8 mouse cellular contexts compared by ENCODE assay signal in genomic region chr9:56604797-56605442, GRCm38 (mm10).
DNase-seq lines count a peak whose midpoint lies in the region; ATAC-seq and TF ChIP-seq lines count a peak whose summit lies in the region.
"Had no signal": no experiment of that assay in that cellular context is flagged by ENCODE, and none has a peak within 500 bp of the region (broad histone marks: within the 10 kb centered on the region; RNA-seq: fewer than 3 reads in every experiment).

No protein-coding gene starts in this region.

- WGBS in lung, embryonic 14.5 days = 33% methylated on average over 12 of the region's 12 CpGs
- WGBS in forebrain, embryonic 13.5 days = 28% methylated on average over 12 of the region's 12 CpGs
- WGBS in hindbrain, postnatal 0 days = 29% methylated on average over 12 of the region's 12 CpGs
- 34% methylated on average over 12 of the region's 12 CpGs for WGBS in midbrain, embryonic 16.5 days

- peak; percentile 17 for DNase-seq in lung, embryonic 14.5 days
- no peak for DNase-seq in lung, postnatal 25 days (ENCODE audit: low spot score)
- DNase-seq in hindbrain, postnatal 0 days (ENCODE audit: low spot score) = no peak
- DNase-seq in layer of hippocampus, adult 9-10 months (ENCODE audit: low spot score) = no peak
- DNase-seq in frontal cortex, adult 2 months (ENCODE audit: extremely low spot score in 1 of 2, low spot score in 1 of 2) = no peak
- DNase-seq: thymus, adult 18-20 months had no signal

- H3K36me3 ChIP-seq in lung, embryonic 14.5 days (ENCODE audit: insufficient read depth) = no peaks in the 10 kb centered on the region
- H3K36me3 ChIP-seq in forebrain, embryonic 13.5 days (ENCODE audit: poor library complexity, severe bottlenecking) = no peaks in the 10 kb centered on the region
- H3K36me3 ChIP-seq in hindbrain, postnatal 0 days (ENCODE audit: insufficient read depth, low read length) = no peaks in the 10 kb centered on the region
- no peaks in the 10 kb centered on the region for H3K36me3 ChIP-seq in midbrain, embryonic 16.5 days (ENCODE audit: control insufficient read depth, insufficient read depth, low read length)

- no peak overlapping the region for H3K4me3 ChIP-seq in lung, embryonic 14.5 days (ENCODE audit: low read depth, low read length)
- no peak overlapping the region for H3K4me3 ChIP-seq in forebrain, embryonic 13.5 days
- H3K4me3 ChIP-seq in hindbrain, postnatal 0 days (ENCODE audit: low read length) = no peak overlapping the region
- no peak overlapping the region for H3K4me3 ChIP-seq in midbrain, embryonic 16.5 days (ENCODE audit: low read depth, low read length)

- H3K27ac ChIP-seq in lung, embryonic 14.5 days (ENCODE audit: low read depth) = no peak overlapping the region
- peak overlapping the region; percentile 48; the same call in 1 of the 2 replicates for H3K27ac ChIP-seq in forebrain, embryonic 13.5 days
- H3K27ac ChIP-seq in hindbrain, postnatal 0 days = no peak overlapping the region
- peak overlapping the region; percentile 36; the same call in 1 of the 2 replicates for H3K27ac ChIP-seq in midbrain, embryonic 16.5 days (ENCODE audit: low read length)

- no peak overlapping the region for H3K9ac ChIP-seq in lung, embryonic 14.5 days
- H3K9ac ChIP-seq in forebrain, embryonic 13.5 days = no peak overlapping the region
- H3K9ac ChIP-seq in hindbrain, postnatal 0 days (replicated peaks; ENCODE audit: low read length) = no peak overlapping the region
- H3K9ac ChIP-seq in midbrain, embryonic 16.5 days (ENCODE audit: low read depth, low read length) = no peak overlapping the region

- no peak for ATAC-seq in lung, embryonic 14.5 days (ENCODE audit: insufficient read depth)
- ATAC-seq in forebrain, embryonic 13.5 days = peak; percentile 86
- ATAC-seq in hindbrain, postnatal 0 days = peak; percentile 43; the same call in 1 of the 2 replicates
- peak; percentile 70; the same call in 1 of the 2 replicates for ATAC-seq in midbrain, embryonic 16.5 days

- 0 out of 2 replicates have a peak, but pooled peaks cover 6% of the 10 kb centered on the region for H3K27me3 ChIP-seq in lung, embryonic 14.5 days (ENCODE audit: insufficient read depth, low read length)
- peaks cover 21% of the 10 kb centered on the region for H3K27me3 ChIP-seq in forebrain, embryonic 13.5 days
- H3K27me3 ChIP-seq in hindbrain, postnatal 0 days (ENCODE audit: insufficient read depth, low read length) = no peaks in the 10 kb centered on the region
- H3K27me3 ChIP-seq in midbrain, embryonic 16.5 days (ENCODE audit: control insufficient read depth, insufficient read depth, low read depth, low read length) = no peaks in the 10 kb centered on the region

- H3K4me2 ChIP-seq in lung, embryonic 14.5 days = no peak overlapping the region
- H3K4me2 ChIP-seq in forebrain, embryonic 13.5 days = peak overlapping the region; percentile 34
- no peak overlapping the region for H3K4me2 ChIP-seq in hindbrain, postnatal 0 days (ENCODE audit: low read depth, low read length)
- H3K4me2 ChIP-seq in midbrain, embryonic 16.5 days (ENCODE audit: low read length) = no peak overlapping the region

- no peak for TF ChIP-seq CTCF in lung, embryonic 14.5 days (IDR thresholded peaks at IDR 0.05; ENCODE audit: low read depth)
- TF ChIP-seq CTCF in hindbrain, postnatal 0 days (IDR thresholded peaks at IDR 0.05; ENCODE audit: low read depth) = no peak

- H3K9me3 ChIP-seq in lung, embryonic 14.5 days (ENCODE audit: low read depth, low read length) = no peaks in the 10 kb centered on the region
- H3K9me3 ChIP-seq in forebrain, embryonic 13.5 days (replicated peaks) = no peaks in the 10 kb centered on the region
- no peaks in the 10 kb centered on the region for H3K9me3 ChIP-seq in hindbrain, postnatal 0 days (ENCODE audit: low read length)
- H3K9me3 ChIP-seq in midbrain, embryonic 16.5 days (replicated peaks; ENCODE audit: control insufficient read depth, low read length, poor library complexity, severe bottlenecking) = no peaks in the 10 kb centered on the region

- H3K4me1 ChIP-seq in lung, embryonic 14.5 days (ENCODE audit: insufficient read depth) = no peaks in the 10 kb centered on the region
- peaks cover 52% of the 10 kb centered on the region for H3K4me1 ChIP-seq in forebrain, embryonic 13.5 days
- H3K4me1 ChIP-seq in hindbrain, postnatal 0 days (ENCODE audit: insufficient read depth, low read length) = peaks cover 10% of the 10 kb centered on the region; the same call in 1 of the 2 replicates
- H3K4me1 ChIP-seq in midbrain, embryonic 16.5 days (ENCODE audit: control insufficient read depth, insufficient read depth, low read length) = peaks cover 23% of the 10 kb centered on the region

Comparison
In these comparisons a context has a peak if more than half of its experiments do, and no peak if none do; other contexts are left out.
1. H3K27ac ChIP-seq: peak in forebrain, embryonic 13.5 days (single experiment) and midbrain, embryonic 16.5 days (single experiment); none in lung, embryonic 14.5 days (single experiment) and hindbrain, postnatal 0 days (single experiment).